Mouse (Mus musculus) left cerebral cortex, postnatal 4 days (tissue): ENCODE measurements around the gene Anapc2. TPM values are rescaled to one million over a fixed set of nuclear protein-coding genes. Genes with fewer than 3 reads are reported as not detected.

Experiments used
- total RNA-seq, 2 experiments: library from RNA; stranded (reverse); gene quantifications; 2 replicates each; pipeline ENCODE4 v1.2.3; 2021

Anapc2 gene
- total RNA-seq, 2 experiments from 2014 or later, result 108 to 121 TPM

Other genes with a start within 250 kb of the Anapc2 start
- 100 to 1,000 TPM; 342 to 359 TPM for gene Nsmf, start 218.1 kb upstream of the Anapc2 start, total RNA-seq
- not detected for gene Entpd8, start 192.2 kb upstream of the Anapc2 start, total RNA-seq
- gene Noxa1, start 177.3 kb upstream of the Anapc2 start, total RNA-seq, result not detected
- gene Nrarp, start 91.7 kb upstream of the Anapc2 start, total RNA-seq, result 10 to 100 TPM; 32.5 to 35.0 TPM
- gene Tor4a, start 75.6 kb upstream of the Anapc2 start, total RNA-seq, result 1 to 10 TPM; 1.4 to 1.8 TPM
- 10 to 100 TPM; 62.6 to 65.1 TPM for gene Nelfb, start 61.0 kb upstream of the Anapc2 start, total RNA-seq
- not detected for gene Stpg3, start 57.8 kb upstream of the Anapc2 start, total RNA-seq
- not detected for gene Fam166a, start 53.7 kb upstream of the Anapc2 start, total RNA-seq
- 100 to 1,000 TPM; 324 to 351 TPM for gene Tubb4b, start 47.8 kb upstream of the Anapc2 start, total RNA-seq
- not detected for gene Slc34a3, start 38.1 kb upstream of the Anapc2 start, total RNA-seq
- not detected for gene Rnf224, start 35.7 kb upstream of the Anapc2 start, total RNA-seq
- 100 to 1,000 TPM; 169 to 189 TPM for gene Rnf208, start 30.2 kb upstream of the Anapc2 start, total RNA-seq
- gene Cysrt1, start 30.0 kb upstream of the Anapc2 start, total RNA-seq, result not detected
- 1 to 10 TPM; 2.4 to 7.7 TPM for gene AL732309.1, start 25.6 kb upstream of the Anapc2 start, total RNA-seq
- 10 to 100 TPM; 26.4 to 26.8 TPM for gene Tmem203, start 17.0 kb upstream of the Anapc2 start, total RNA-seq
- 10 to 100 TPM; 15.4 to 16.2 TPM for gene Tprn, start 9.9 kb upstream of the Anapc2 start, total RNA-seq
- 10 to 100 TPM; 72.3 to 75.7 TPM for gene Ssna1, start within 50 bp of the Anapc2 start, total RNA-seq
- gene Tmem210, start 15.7 kb downstream of the Anapc2 start, total RNA-seq, result not detected
- gene Lrrc26, start 17.4 kb downstream of the Anapc2 start, total RNA-seq, result not detected
- 100 to 1,000 TPM; 163 to 186 TPM for gene Grin1, start 46.7 kb downstream of the Anapc2 start, total RNA-seq
- gene Man1b1, start 59.9 kb downstream of the Anapc2 start, total RNA-seq, result 10 to 100 TPM; 51.0 to 61.3 TPM
- gene Dpp7, start 83.9 kb downstream of the Anapc2 start, total RNA-seq, result 10 to 100 TPM; 23.0 to 27.3 TPM
- gene Uap1l1, start 93.2 kb downstream of the Anapc2 start, total RNA-seq, result 1 to 10 TPM; 6.5 to 7.3 TPM
- gene Sapcd2, start 99.8 kb downstream of the Anapc2 start, total RNA-seq, result 10 to 100 TPM; 11.7 to 11.8 TPM
- gene Entpd2, start 123.4 kb downstream of the Anapc2 start, total RNA-seq, result 1 to 10 TPM; 6.8 to 7.2 TPM
- gene Npdc1, start 126.9 kb downstream of the Anapc2 start, total RNA-seq, result 100 to 1,000 TPM; 478 to 490 TPM
- gene Fut7, start 150.8 kb downstream of the Anapc2 start, total RNA-seq, result under 1 TPM in 1 of 2 experiments, not detected in 1; 0.16 TPM
- gene Abca2, start 156.2 kb downstream of the Anapc2 start, total RNA-seq, result 10 to 100 TPM; 78.4 to 99.2 TPM
- gene Clic3, start 184.4 kb downstream of the Anapc2 start, total RNA-seq, result under 1 TPM in 1 of 2 experiments, not detected in 1; 0.52 TPM
- 10 to 100 TPM; 83.1 to 92.4 TPM for gene Paxx, start 188.6 kb downstream of the Anapc2 start, total RNA-seq
- gene Ptgds, start 197.6 kb downstream of the Anapc2 start, total RNA-seq, result 100 to 1,000 TPM; 665 to 881 TPM
- not detected for gene Lcn12, start 221.4 kb downstream of the Anapc2 start, total RNA-seq
- 100 to 1,000 TPM; 117 TPM for gene Fbxw5, start 228.3 kb downstream of the Anapc2 start, total RNA-seq
- gene C8g, start 229.2 kb downstream of the Anapc2 start, total RNA-seq, result 1 to 10 TPM in 1 of 2 experiments, under 1 TPM in 1; 0.98 to 1.3 TPM